In genomic region chr8:121924681-121925080, GRCm38 (mm10) we compare ENCODE assay signal across 21 mouse cellular contexts. TPM values are rescaled to one million over a fixed set of nuclear protein-coding genes. Genes with fewer than 3 reads are reported as not detected.
DNase-seq lines count a peak whose midpoint lies in the region; ATAC-seq and TF ChIP-seq lines count a peak whose summit lies in the region.
"Had no signal": no experiment of that assay in that cellular context is flagged by ENCODE, and none has a peak within 500 bp of the region (broad histone marks: within the 10 kb centered on the region; RNA-seq: fewer than 3 reads in every experiment).

No protein-coding gene starts in this region.

- H3K9me3 ChIP-seq in midbrain, embryonic 11.5 days (ENCODE audit: control insufficient read depth, low read length): no peaks in the 10 kb centered on the region
- no peaks in the 10 kb centered on the region for H3K9me3 ChIP-seq in midbrain, embryonic 13.5 days
- no peaks in the 10 kb centered on the region for H3K9me3 ChIP-seq in intestine, postnatal 0 days (ENCODE audit: control insufficient read depth)
- H3K9me3 ChIP-seq: embryonic facial prominence, embryonic 10.5 days; embryonic facial prominence, embryonic 12.5 days; forebrain, embryonic 13.5 days; forebrain, embryonic 15.5 days had no signal

- no peak overlapping the region for H3K27ac ChIP-seq in midbrain, embryonic 11.5 days (ENCODE audit: low read depth, low read length)
- H3K27ac ChIP-seq in midbrain, embryonic 13.5 days: no peak overlapping the region
- H3K27ac ChIP-seq in intestine, postnatal 0 days (ENCODE audit: low read depth, low read length): no peak overlapping the region
- H3K27ac ChIP-seq: embryonic facial prominence, embryonic 10.5 days; embryonic facial prominence, embryonic 12.5 days; forebrain, embryonic 13.5 days; forebrain, embryonic 15.5 days had no signal

- no peak for TF ChIP-seq CTCF in intestine, postnatal 0 days (IDR thresholded peaks at IDR 0.05; ENCODE audit: low read depth)

- H3K36me3 ChIP-seq in midbrain, embryonic 11.5 days (ENCODE audit: control insufficient read depth, insufficient read depth, low read length): no peaks in the 10 kb centered on the region
- no peaks in the 10 kb centered on the region for H3K36me3 ChIP-seq in midbrain, embryonic 13.5 days
- H3K36me3 ChIP-seq in intestine, postnatal 0 days (ENCODE audit: control insufficient read depth, insufficient read depth): no peaks in the 10 kb centered on the region
- H3K36me3 ChIP-seq: embryonic facial prominence, embryonic 10.5 days; embryonic facial prominence, embryonic 12.5 days; forebrain, embryonic 15.5 days had no signal

- H3K4me1 ChIP-seq in midbrain, embryonic 11.5 days (ENCODE audit: control insufficient read depth, insufficient read depth, low read length): no peaks in the 10 kb centered on the region
- peaks cover 4% of the 10 kb centered on the region; the same call in 1 of the 2 replicates for H3K4me1 ChIP-seq in midbrain, embryonic 13.5 days (replicated peaks)
- H3K4me1 ChIP-seq in intestine, postnatal 0 days (replicated peaks; ENCODE audit: control insufficient read depth, insufficient read depth, low read length): no peaks in the 10 kb centered on the region
- H3K4me1 ChIP-seq: forebrain, embryonic 13.5 days; forebrain, embryonic 15.5 days had no signal

- no peak overlapping the region for H3K9ac ChIP-seq in midbrain, embryonic 11.5 days (ENCODE audit: low read length)
- H3K9ac ChIP-seq in midbrain, embryonic 13.5 days (replicated peaks): no peak overlapping the region
- H3K9ac ChIP-seq in intestine, postnatal 0 days (ENCODE audit: low read depth, low read length): no peak overlapping the region
- H3K9ac ChIP-seq: embryonic facial prominence, embryonic 12.5 days; forebrain, embryonic 13.5 days; forebrain, embryonic 15.5 days; forebrain, postnatal 0 days had no signal

- peak; percentile 54 for DNase-seq in midbrain, embryonic 11.5 days (ENCODE audit: low spot score, missing footprints)
- peak; percentile 80 for DNase-seq in yolk sac, embryonic 10.5 days (ENCODE audit: low spot score)
- no peak for DNase-seq in cerebellum, adult 9-10 months
- DNase-seq: adrenal gland, adult 2 months; adrenal gland, postnatal 10 days; adrenal gland, postnatal 25 days; cerebellum, adult 11 months; cerebellum, adult 18-20 months; cerebellum, adult 8-10 months; cerebellum, postnatal 10 days; cerebellum, postnatal 25 days; forebrain, postnatal 0 days had no signal

- WGBS in midbrain, embryonic 11.5 days: 81% methylated on average over 5 of the region's 5 CpGs
- 92% methylated on average over 5 of the region's 5 CpGs for WGBS in midbrain, embryonic 13.5 days
- 52% methylated on average over 5 of the region's 5 CpGs for WGBS in intestine, postnatal 0 days

- H3K4me2 ChIP-seq in midbrain, embryonic 11.5 days: no peak overlapping the region
- H3K4me2 ChIP-seq in midbrain, embryonic 13.5 days (replicated peaks): no peak overlapping the region
- no peak overlapping the region for H3K4me2 ChIP-seq in intestine, postnatal 0 days (replicated peaks; ENCODE audit: low read depth)
- H3K4me2 ChIP-seq: embryonic facial prominence, embryonic 12.5 days; forebrain, embryonic 13.5 days; forebrain, embryonic 15.5 days had no signal

- ATAC-seq in midbrain, embryonic 11.5 days (ENCODE audit: low FRiP score): no peak
- ATAC-seq in midbrain, embryonic 13.5 days: no peak
- ATAC-seq in intestine, postnatal 0 days: peak; percentile 71
- ATAC-seq: forebrain, embryonic 13.5 days; forebrain, embryonic 15.5 days; forebrain, postnatal 0 days had no signal

- no peaks in the 10 kb centered on the region for H3K27me3 ChIP-seq in midbrain, embryonic 11.5 days (ENCODE audit: control insufficient read depth, insufficient read depth, low read length)
- no peaks in the 10 kb centered on the region for H3K27me3 ChIP-seq in midbrain, embryonic 13.5 days
- no peaks in the 10 kb centered on the region for H3K27me3 ChIP-seq in intestine, postnatal 0 days (replicated peaks; ENCODE audit: control insufficient read depth, insufficient read depth, low read length)
- H3K27me3 ChIP-seq: embryonic facial prominence, embryonic 12.5 days; forebrain, embryonic 13.5 days; forebrain, embryonic 15.5 days had no signal

- no peak overlapping the region for H3K4me3 ChIP-seq in midbrain, embryonic 11.5 days (ENCODE audit: low read depth, low read length)
- no peak overlapping the region for H3K4me3 ChIP-seq in midbrain, embryonic 13.5 days (replicated peaks)
- H3K4me3 ChIP-seq in intestine, postnatal 0 days (ENCODE audit: low read depth, low read length): no peak overlapping the region
- H3K4me3 ChIP-seq: embryonic facial prominence, embryonic 10.5 days; embryonic facial prominence, embryonic 12.5 days; forebrain, embryonic 13.5 days; forebrain, embryonic 15.5 days had no signal

RNA-seq across cellular contexts. Expression of gene Slc7a5, which starts 17.2 kb away (rescaled TPM):
- 34.9 and 36.5 TPM in 2 replicates for polyA plus RNA-seq in midbrain, embryonic 11.5 days (2014; fragmentation: Nextera tagmentation; extraction: Ambion mirVana)
- polyA plus RNA-seq in midbrain, embryonic 13.5 days (2015; fragmentation: Nextera tagmentation; extraction: Ambion mirVana): 34.2 and 37.3 TPM in 2 replicates
- 4.7 and 6.1 TPM in 2 replicates for polyA plus RNA-seq in intestine, postnatal 0 days (2015; fragmentation: Nextera tagmentation; extraction: Ambion mirVana)

RNA-seq across cellular contexts. Expression of gene Car5a, which starts 20.0 kb away (rescaled TPM):
- 0.14 TPM in 1 of 2 replicates, not detected in the other for polyA plus RNA-seq in midbrain, embryonic 11.5 days (2014; fragmentation: Nextera tagmentation; extraction: Ambion mirVana)
- 0.12 and 0.53 TPM in 2 replicates for polyA plus RNA-seq in midbrain, embryonic 13.5 days (2015; fragmentation: Nextera tagmentation; extraction: Ambion mirVana)
- 10.1 and 11.1 TPM in 2 replicates for polyA plus RNA-seq in intestine, postnatal 0 days (2015; fragmentation: Nextera tagmentation; extraction: Ambion mirVana)
- polyA plus RNA-seq: C2C12; embryonic facial prominence, embryonic 10.5 days; embryonic facial prominence, embryonic 12.5 days; embryonic facial prominence, embryonic 14.5 days; forebrain, embryonic 11.5 days; forebrain, embryonic 13.5 days had no signal

RNA-seq across cellular contexts. Expression of gene Banp, which starts 24.9 kb away (rescaled TPM):
- 48.8 and 53.4 TPM in 2 replicates for polyA plus RNA-seq in midbrain, embryonic 11.5 days (2014; fragmentation: Nextera tagmentation; extraction: Ambion mirVana)
- 59.0 and 62.4 TPM in 2 replicates for polyA plus RNA-seq in midbrain, embryonic 13.5 days (2015; fragmentation: Nextera tagmentation; extraction: Ambion mirVana)
- 9.4 and 9.5 TPM in 2 replicates for polyA plus RNA-seq in intestine, postnatal 0 days (2015; fragmentation: Nextera tagmentation; extraction: Ambion mirVana)
